Mouse (Mus musculus): ENCODE data around the gene Skil. TPM values are rescaled to one million over a fixed set of nuclear protein-coding genes. Genes with fewer than 3 reads are reported as not detected.

The Skil gene
- total RNA-seq, 2 experiments from 2014 or later, result 20.3 to 26.3 TPM

Other genes starting within 250 kb of the Skil start
- 1 to 10 TPM; 1.6 to 1.9 TPM for gene Gpr160, start 239.1 kb upstream of the Skil start, total RNA-seq (2021)
- 10 to 100 TPM; 23.1 to 25.1 TPM for gene Phc3, start 125.6 kb upstream of the Skil start, total RNA-seq (2021)
- 10 to 100 TPM; 31.9 to 34.7 TPM for gene Prkci, start 99.3 kb upstream of the Skil start, total RNA-seq (2021)
- gene Cldn11, start 54.9 kb downstream of the Skil start, total RNA-seq (2021), result 1 to 10 TPM; 1.5 to 1.6 TPM
- under 1 TPM; 0.05 to 0.10 TPM for gene Slc7a14, start 215.3 kb downstream of the Skil start, total RNA-seq (2021)

Measured in gastrocnemius, postnatal 4 days (tissue).